Mouse (Mus musculus): Measurements from ENCODE around the gene Ubxn1. TPM values are rescaled to one million over a fixed set of nuclear protein-coding genes. Genes with fewer than 3 reads are reported as not detected.

Gene Ubxn1
- 100 to 1,000 TPM; 107 to 138 TPM for total RNA-seq (2023)

DNA sequence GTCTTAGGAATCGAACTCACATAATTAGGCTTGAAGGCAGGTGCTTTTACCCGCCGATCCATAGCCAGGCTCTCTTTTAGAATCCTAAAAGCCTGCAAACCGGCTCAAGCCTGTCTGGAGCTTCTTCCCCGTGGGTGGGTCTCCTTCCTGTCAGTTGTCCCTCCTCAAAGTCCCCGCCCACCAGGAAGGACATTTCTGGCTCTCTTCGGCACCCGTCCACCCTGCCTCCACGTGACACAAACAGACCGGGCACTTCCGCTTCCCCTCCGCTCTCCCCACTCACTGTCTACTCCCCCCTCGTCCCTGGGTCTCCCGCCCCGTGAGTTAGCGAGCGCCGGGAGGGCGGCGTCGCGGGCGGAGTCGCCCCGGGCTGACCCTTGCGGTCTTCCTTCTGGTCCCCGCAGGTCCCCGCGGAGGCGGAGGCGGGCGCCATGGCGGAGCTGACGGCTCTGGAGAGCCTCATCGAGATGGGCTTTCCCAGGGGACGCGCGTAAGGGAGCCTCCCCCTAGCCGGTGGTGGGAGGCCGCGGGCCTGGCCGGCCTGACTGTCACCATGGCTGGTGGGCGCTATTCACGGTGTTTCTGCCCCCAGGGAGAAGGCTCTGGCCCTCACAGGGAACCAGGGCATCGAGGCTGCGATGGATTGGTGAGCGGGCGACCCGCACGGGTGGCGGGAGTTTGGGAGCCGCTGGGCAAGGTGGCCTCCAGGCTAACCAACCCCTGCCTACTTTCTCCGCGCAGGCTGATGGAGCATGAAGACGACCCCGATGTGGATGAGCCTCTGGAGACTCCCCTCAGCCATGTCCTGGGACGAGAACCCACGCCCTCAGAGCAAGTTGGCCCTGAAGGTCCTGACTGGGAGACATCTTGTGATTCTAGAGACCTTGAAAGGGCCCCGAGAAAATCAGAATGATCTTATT is at the start of gene Ubxn1:
TSS of gene Ubxn1 (plus strand) at position 230 of the 920 bp plus-strand sequence.

DNA sequence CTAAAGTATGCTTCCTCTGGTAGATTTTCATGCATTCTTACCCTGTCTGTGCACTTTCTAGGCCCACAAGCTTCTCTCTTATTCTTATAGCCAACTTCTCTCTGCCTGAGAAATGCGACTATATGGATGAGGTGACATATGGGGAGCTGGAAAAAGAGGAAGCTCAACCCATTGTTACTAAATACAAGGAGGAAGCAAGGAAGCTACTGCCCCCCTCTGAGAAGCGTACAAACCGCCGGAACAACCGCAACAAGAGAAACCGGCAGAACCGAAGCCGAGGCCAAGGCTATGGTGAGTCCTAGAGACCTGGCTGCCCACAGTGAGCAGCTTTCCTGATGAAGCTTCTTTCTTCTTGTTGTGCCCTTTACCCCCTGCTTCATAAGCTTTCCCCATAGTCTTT is 41.6 kb upstream of the Ubxn1 start, which contains the start of gene AC129217.1:
TSS of gene AC129217.1 (plus strand) at position 114 of the 400 bp plus-strand sequence.

DNA sequence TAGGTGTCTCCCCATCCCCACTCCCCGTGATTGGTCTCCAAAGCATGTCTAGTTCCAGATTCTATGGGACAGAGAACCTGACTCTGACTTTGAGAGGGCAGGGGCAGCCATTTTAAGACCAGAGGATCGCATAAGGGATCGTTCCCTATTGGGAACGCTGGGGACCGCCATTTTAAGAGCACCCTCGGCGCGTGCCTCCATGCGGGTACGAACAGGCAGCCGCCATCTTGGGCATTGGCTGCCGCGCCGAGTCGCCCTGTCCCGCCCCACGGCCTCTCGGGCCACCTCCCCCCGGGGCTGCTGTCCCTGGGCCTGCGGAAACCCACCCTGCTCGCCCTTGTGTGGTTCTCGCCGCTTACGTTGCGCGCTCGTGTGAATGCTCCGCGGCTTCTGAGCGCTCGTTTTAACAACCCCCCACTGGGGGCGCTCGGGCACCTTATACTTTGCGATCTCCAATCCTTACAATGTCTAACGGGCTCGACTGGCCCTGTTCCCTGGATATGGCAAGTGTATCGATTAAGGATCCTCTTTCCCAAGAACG is 34.0 kb upstream of the Ubxn1 start, which contains the start of gene Bscl2:
TSS of gene Bscl2 (plus strand) at position 217 of the 541 bp plus-strand sequence.

DNA sequence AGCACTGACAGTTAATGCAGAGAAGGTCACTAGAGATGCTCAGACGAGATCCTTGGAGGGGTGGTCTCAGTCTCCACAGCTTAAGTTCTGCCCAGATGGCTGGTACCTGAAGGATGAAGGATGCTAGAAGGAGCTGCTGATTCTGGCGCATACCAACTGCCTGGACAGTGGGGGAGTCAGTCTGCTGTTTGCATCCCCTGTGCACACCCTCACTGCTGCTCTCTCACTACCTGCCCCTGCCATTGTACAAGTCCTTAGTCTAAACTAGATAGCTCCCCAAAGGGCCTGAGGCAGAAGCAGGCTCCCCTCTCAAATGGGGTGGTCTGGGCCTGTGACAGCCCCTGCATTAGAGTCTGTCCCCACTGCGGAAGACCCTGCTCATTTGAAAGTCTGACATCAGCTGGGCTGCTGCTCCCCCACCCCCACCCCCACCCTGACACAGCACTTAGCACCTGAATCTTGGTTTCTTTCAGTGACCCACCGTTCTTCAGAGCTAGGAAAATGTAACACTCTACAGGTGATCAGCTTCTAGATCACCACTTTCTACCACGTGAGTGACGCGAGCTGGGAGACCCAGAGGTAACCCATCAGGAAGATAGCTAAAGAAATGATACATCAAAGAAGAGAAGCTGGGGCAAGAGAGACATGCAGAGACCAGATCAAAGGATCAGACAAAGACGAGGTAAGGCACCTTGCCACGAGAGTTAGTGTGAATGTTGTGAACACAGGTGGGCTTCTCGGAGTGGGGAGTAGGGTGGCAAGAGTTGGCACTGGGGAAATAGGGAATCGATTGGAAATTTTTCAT is 32.0 kb upstream of the Ubxn1 start, which contains the start of gene Gng3:
TSS of gene Gng3 (minus strand) at position 92 of the 805 bp plus-strand sequence.

DNA sequence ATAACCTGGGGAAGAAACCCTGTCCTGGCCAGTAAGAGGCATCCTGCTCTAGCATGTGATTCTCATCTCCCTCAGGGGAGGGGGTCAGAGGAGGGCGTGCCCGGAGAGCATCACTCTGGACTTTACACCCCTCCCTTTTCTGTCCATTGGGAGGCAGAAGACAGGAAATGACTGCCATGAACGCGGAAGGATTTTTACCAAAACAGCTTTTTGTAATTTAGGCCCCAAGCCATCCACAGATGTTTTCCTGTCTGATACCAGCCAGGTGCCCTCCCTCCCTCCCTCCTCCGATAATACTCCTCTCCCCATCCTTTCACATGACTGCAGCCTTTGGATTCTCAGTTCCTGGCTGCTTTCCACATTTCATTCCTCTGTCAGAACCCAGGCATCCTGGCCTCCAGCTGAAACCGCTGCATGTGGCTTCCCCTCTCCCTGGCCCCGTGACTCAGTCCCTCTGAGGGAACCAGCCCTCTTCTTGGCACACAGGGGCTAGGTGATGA is 20.8 kb upstream of the Ubxn1 start, which contains the start of gene Lrrn4cl:
TSS of gene Lrrn4cl (plus strand) at position 367 of the 500 bp plus-strand sequence.

DNA sequence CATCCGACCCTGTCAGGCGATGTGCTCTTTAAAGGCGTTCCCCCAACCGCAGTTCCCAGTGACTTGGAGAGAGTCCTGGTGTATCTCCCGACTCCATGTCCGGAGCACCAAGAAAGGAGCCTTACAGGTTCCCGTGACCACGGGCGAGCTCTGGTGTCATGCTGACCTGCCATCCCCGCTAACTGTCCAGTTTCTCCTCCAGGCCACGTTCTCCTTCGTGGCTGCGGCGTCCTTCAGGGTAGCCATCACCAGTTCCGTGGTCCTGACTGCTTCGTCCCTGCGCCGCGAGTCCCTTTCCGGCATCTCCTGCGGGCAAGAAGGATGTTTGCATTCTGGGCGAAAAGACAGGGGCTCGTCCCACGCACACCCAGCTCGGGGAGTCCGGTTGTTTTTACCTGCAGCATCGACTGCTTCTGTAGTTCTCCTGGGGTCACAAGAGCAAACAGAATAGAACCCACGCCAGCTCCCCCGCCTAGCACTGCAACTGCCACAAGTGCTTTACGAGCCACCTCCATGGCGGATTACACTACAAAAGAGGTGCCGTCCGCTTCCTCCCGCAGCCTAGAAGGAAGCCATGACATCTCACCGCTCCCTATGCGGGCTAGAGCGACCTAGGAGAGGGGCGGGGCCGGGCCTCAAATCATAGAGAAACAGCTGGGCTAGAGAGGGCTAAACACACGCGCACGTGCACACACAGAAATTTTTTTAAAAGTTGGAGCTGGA is 9.2 kb downstream of the Ubxn1 start, which contains the start of gene Uqcc3:
TSS of gene Uqcc3 (minus strand) at position 613 of the 723 bp plus-strand sequence.

DNA sequence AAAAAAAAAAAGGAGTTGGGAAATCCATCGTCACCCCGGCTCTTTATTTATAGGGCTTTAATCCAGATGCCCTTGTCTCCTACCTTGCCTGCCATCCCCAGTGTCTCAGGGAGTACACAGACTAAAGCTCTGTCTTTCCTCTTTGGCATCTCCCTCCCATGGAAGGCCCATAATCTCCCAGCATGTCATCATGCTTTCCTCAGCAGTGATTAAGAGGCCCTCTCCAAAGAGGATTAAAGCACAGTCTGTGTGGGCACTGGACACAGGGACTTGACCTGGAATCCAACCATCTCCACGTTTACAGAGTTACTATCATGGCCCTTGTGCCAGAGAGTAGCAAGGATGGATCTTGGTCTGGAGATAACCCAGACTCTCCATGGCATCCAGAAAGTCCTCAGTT is 12.3 kb downstream of the Ubxn1 start, which contains the start of the genes Lbhd1 and Gm49403:
TSS of gene Lbhd1 (plus strand) at position 117 of the 400 bp plus-strand sequence.
TSS of gene Gm49403 (plus strand) at position 315 of the 400 bp plus-strand sequence.

DNA sequence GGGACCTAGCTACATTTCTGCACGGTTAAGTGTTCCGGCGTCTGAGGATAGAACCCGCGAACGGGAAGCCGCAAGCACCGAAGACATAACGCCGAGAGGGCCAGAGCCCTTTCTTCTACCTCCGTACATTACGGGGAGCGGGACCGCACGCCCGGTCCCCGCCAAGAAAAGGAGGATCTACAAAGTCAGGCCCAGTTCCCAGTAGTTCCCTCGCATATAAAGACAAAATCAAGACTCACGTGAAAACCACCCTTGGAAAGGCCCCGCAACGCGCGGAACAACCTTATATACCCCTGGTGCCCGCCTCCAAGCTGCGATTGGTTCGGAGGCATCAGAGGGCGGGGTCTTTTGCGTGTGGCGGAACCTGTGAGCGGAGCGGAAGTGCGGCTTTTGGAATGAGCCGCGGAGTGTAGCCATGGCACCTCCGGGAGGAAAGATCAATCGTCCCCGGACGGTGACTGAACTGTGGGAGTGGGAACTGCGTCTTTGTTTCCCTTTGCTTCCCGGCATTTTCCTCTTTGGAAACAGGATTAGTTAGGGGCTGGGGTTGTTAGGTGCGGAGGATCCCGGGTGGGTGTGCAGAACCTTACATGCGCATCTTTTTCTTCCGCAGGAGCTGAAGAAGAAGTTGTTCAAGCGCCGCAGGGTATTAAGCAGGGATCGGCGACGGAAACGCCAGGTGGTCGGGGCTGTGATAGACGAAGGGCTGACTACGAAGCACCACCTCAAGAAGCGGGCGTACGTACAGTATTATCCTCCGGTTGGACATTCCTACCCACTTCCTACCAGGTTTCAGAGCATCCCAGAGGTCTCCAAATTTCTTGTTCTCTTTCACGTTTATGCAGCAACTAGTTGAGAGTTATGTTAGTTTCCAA is 17.5 kb downstream of the Ubxn1 start, which contains the start of the genes 1810009A15Rik and Gm49416:
TSS of gene 1810009A15Rik (plus strand) at position 343 of the 875 bp plus-strand sequence.
TSS of gene Gm49416 (plus strand) at position 416 of the 875 bp plus-strand sequence.

DNA sequence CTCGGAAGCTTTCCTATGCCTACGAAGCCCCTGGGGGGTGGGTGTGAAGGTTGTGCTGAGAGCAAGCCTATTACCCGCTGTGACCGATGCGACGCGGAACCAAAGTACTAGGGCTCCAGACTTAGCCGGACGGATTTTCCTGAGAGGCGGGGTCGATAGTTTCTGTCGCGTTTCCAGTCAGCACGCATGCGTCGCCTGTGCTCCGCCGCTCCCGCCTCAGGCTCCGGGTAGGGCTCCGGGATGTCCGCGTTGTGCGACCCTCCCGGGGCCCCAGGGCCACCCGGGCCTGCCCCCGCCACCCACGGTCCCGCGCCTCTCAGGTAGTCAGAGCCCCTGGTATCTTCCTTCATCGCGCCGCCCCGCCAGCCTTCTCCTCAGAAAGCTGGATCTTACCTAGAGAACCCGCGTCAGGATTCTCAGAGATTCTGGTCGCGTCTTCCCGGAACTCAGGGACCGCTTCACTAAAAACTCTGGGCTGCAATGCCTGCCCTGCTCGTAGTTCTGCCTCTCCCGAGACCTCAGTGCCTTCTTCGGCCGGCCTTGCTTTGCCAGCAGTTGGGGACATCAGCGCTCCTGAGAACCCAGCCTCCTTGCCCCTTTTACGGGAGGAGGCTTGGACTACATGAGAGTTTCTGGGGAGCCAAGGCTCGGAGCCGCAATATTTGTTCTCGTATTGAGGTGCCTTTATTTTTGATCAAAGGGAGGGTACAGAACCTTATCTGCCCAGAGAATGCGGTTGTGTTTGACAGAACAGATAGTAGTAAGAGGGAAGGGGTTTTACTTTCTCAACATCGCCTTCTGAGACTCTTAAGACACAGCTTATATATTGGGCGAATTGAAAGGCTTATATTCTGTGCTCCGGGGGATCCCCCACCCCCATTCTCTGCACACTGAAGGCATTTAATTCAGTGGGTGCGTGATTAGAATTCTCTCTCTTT is 21.8 kb downstream of the Ubxn1 start, which contains the start of gene Ints5:
TSS of gene Ints5 (plus strand) at position 177 of the 938 bp plus-strand sequence.

DNA sequence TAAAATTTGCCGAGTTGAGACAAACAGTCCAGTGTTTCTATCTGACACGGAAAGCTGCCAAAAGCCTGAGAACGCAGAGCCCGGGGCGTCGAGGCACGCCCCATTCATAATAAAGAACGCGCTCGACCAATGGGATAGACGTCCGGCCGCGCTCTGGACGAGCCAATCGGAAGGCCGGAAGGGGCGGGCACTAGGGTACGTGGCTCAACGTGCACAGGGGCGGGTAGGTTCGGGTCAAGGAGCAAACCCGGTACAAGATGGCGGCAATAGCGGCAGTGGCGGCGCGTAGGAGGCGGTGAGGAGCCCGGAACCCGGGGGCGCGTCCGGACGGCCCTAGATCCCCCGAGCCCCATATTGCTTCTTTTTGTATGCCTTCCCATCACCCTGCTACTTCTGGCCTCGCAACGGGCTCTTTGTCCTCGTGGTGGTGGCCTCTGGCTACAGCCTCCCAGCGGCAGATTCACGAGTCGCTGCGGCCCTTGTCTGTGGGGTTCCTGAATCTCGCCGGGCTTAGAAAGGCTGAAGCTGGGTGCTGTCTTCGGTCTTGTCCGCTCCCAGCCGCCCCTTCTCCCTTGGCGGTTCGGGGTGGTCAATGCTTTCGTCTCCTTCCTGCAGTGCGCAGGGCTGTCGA is 26.7 kb downstream of the Ubxn1 start, which contains the start of gene Ganab:
TSS of gene Ganab (plus strand) at position 207 of the 631 bp plus-strand sequence.

DNA sequence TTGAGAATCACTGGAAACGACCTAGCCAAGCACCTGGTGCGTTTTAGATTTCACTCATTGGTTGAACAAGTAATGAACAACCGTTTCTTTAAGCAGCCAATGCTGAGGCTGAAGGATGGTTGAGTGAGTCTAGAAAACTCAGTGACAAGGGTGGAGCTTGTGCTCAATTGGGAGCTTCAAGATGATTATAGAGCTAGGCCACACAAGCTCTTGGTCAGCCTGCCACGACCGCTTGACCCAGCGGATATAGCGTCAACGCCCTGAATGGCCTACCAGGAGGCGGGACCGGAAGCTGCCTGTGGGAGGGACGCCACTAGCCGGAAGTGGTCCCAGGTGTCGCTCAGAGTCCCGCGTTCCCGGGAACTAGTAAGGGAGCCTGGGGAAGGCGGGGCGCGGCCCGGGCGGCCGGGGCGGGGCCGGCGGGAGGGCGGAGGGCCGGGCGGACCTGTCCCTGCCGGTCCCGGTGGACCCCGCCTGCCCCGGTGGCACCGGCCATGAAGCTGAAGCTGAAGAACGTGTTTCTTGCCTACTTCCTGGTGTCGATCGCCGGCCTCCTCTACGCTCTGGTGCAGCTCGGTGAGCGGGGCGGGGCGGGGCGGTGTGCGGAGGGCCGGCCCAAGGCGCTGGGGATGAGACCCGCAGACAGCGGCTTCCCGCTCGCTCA is 48.9 kb downstream of the Ubxn1 start, which contains the start of gene B3gat3:
TSS of gene B3gat3 (plus strand) at position 302 of the 664 bp plus-strand sequence.

Other genes starting within 250 kb of the Ubxn1 start
- not detected for gene Chrm1, start 207.7 kb upstream of the Ubxn1 start, total RNA-seq (2023)
- 100 to 1,000 TPM; 198 to 224 TPM for gene Slc3a2, start 148.1 kb upstream of the Ubxn1 start, total RNA-seq (2023)
- 10 to 100 TPM; 41.0 to 42.9 TPM for gene Wdr74, start 135.7 kb upstream of the Ubxn1 start, total RNA-seq (2023)
- gene 1700092M07Rik, start 130.8 kb upstream of the Ubxn1 start, total RNA-seq (2023) = 1 to 10 TPM in 1 of 2 experiments, not detected in 1; 1.8 TPM
- 100 to 1,000 TPM; 158 to 163 TPM for gene Stx5a, start 130.1 kb upstream of the Ubxn1 start, total RNA-seq (2023)
- gene Nxf1, start 114.4 kb upstream of the Ubxn1 start, total RNA-seq (2023) = 100 to 1,000 TPM; 220 to 231 TPM
- 10 to 100 TPM; 30.2 to 33.8 TPM for gene Tmem223, start 100.5 kb upstream of the Ubxn1 start, total RNA-seq (2023)
- 100 to 1,000 TPM; 114 to 120 TPM for gene Tmem179b, start 97.0 kb upstream of the Ubxn1 start, total RNA-seq (2023)
- 10 to 100 TPM; 11.3 to 13.8 TPM for gene Taf6l, start 85.1 kb upstream of the Ubxn1 start, total RNA-seq (2023)
- gene Polr2g, start 72.9 kb upstream of the Ubxn1 start, total RNA-seq (2023) = 10 to 100 TPM; 57.5 to 68.0 TPM
- 1 to 10 TPM; 2.1 to 3.1 TPM for gene Zbtb3, start 68.9 kb upstream of the Ubxn1 start, total RNA-seq (2023)
- gene Ttc9c, start 52.2 kb upstream of the Ubxn1 start, total RNA-seq (2023) = 10 to 100 TPM; 31.1 to 35.2 TPM
- 100 to 1,000 TPM; 107 to 124 TPM for gene Hnrnpul2, start 51.5 kb upstream of the Ubxn1 start, total RNA-seq (2023)
- gene AC129217.1, start 41.7 kb upstream of the Ubxn1 start, total RNA-seq (2023) = 10 to 100 TPM; 21.6 to 27.8 TPM
- 100 to 1,000 TPM in 1 of 2 experiments, 10 to 100 TPM in 1; 97.1 to 109 TPM for gene Bscl2, start 34.0 kb upstream of the Ubxn1 start, total RNA-seq (2023)
- gene Gng3, start 32.3 kb upstream of the Ubxn1 start, total RNA-seq (2023) = not detected
- under 1 TPM; 0.27 to 0.55 TPM for gene Lrrn4cl, start 20.7 kb upstream of the Ubxn1 start, total RNA-seq (2023)
- gene Uqcc3, start 9.4 kb downstream of the Ubxn1 start, total RNA-seq (2023) = 10 to 100 TPM; 19.3 to 24.4 TPM
- gene Lbhd1, start 12.2 kb downstream of the Ubxn1 start, total RNA-seq (2023) = 10 to 100 TPM; 11.6 to 16.5 TPM
- not detected for gene Gm49403, start 12.4 kb downstream of the Ubxn1 start, total RNA-seq (2023)
- 10 to 100 TPM; 32.3 to 36.4 TPM for gene 1810009A15Rik, start 17.4 kb downstream of the Ubxn1 start, total RNA-seq (2023)
- 1 to 10 TPM in 1 of 2 experiments, not detected in 1; 6.1 TPM for gene Gm49416, start 17.4 kb downstream of the Ubxn1 start, total RNA-seq (2023)
- gene Ints5, start 21.5 kb downstream of the Ubxn1 start, total RNA-seq (2023) = 10 to 100 TPM; 13.1 to 16.0 TPM
- gene Ganab, start 26.6 kb downstream of the Ubxn1 start, total RNA-seq (2023) = 100 to 1,000 TPM; 114 to 122 TPM
- gene B3gat3, start 48.9 kb downstream of the Ubxn1 start, total RNA-seq (2023) = 10 to 100 TPM; 48.9 to 52.6 TPM
- 1 to 10 TPM; 2.6 to 3.1 TPM for gene Rom1, start 57.9 kb downstream of the Ubxn1 start, total RNA-seq (2023)
- 10 to 100 TPM; 62.0 to 62.9 TPM for gene Eml3, start 58.1 kb downstream of the Ubxn1 start, total RNA-seq (2023)
- gene Mta2, start 70.4 kb downstream of the Ubxn1 start, total RNA-seq (2023) = 100 to 1,000 TPM; 112 to 114 TPM
- 10 to 100 TPM; 15.6 to 15.7 TPM for gene Tut1, start 82.4 kb downstream of the Ubxn1 start, total RNA-seq (2023)
- 100 to 1,000 TPM; 194 to 241 TPM for gene Eef1g, start 95.5 kb downstream of the Ubxn1 start, total RNA-seq (2023)
- gene Ahnak, start 117.8 kb downstream of the Ubxn1 start, total RNA-seq (2023) = 1,000 to 10,000 TPM; 1,396 to 1,409 TPM
- gene Scgb1a1, start 216.5 kb downstream of the Ubxn1 start, total RNA-seq (2023) = not detected

Data from monocyte, adult 59 days (primary cell).